Mouse (Mus musculus) yolk sac, embryonic 10.5 days (tissue): ENCODE measurements at regions not wholly inside any gene's neighbourhood (a gene's known extent, or its start where the extent isn't known, plus 50 kb on each side); places are given as distances from the start of the nearest gene placed in this dataset.

Experiments
- DNase-seq: peaks from one replicate; pipeline ENCODE4 v3.0.0-alpha.2; 2017; ENCODE audit warnings: low spot score

DNA sequence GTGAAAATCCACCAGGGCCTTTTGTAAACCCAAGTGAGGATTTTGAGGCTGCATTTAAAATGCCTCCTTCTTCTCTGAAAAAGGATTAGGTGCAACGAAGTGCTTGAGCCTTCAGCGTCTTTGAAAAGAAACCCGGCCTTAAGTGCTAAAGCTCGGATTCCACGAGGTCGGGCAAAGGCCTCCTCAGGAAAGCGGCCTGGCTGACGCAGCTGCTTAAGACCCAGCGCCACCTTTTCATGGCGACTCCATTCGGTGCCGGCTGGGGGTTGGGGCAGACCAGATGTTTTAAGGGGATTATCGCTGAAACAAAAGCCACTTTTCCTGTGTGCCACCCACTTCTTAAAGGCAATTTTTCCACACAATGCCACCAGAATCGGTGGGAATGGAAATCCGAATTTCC, 61.6 kb upstream of the 4932438H23Rik start:
- no peak for DNase-seq

DNA sequence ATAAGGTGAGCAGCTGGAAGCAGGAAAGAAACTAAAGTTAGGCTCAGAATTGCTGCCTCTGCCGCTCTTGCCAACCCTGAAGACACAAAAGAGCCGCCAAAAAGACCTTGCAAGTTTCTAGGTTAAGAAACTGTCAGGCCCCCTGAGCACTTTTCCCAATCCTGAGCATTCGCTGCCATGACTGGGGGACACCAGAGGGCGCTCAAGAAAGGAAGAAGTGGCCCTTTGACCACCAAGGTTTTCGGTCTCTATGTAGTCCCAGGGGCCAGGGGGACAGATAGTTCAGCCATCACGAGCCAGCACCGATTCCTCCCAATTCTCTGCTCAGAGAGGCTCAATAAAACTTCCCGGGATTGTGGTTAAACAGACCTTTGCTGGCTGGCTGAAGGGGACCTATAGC, 64.6 kb upstream of the Olig2 start:
- DNase-seq = no peak

DNA sequence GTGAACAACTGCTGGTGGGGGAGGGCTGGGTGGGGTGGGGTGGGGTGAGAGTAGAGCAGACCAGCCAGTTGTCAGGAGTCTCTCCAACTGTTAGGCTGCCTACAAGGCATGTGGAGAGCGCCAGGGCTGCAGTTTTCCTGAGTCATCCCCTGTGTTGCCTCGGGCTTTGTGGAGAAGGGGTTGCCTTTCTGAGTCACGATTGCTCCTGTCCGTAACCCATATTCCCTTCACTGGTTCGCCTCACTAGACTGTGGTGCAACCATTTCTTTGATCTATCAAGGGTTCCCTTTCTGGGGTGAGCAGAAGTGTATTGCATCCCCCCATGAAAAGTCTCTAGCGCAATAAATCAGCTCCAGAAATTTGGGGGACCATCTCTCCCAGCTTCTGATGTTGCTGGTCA, 63.6 kb upstream of the Olig2 start:
- no peak for DNase-seq

DNA sequence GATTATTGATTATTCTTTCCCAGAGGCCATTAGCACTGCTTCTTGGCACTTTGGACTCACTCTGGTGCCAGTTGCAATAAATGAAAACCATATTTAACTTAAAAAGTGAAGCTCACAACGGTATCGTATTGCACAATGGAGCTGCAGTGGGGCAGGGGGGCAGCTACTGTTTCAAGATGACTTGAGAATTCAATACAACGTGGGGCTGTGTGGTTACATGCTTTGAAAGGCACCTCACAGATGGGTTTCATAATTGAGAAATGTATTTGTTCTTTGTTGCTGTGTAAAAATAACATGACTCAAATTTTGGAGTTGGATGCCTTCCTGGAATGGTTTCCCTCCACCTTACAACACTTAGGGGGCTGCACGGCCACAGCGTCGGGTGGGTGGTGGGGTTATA, 62.9 kb upstream of the Olig2 start:
- DNase-seq = no peak

DNA sequence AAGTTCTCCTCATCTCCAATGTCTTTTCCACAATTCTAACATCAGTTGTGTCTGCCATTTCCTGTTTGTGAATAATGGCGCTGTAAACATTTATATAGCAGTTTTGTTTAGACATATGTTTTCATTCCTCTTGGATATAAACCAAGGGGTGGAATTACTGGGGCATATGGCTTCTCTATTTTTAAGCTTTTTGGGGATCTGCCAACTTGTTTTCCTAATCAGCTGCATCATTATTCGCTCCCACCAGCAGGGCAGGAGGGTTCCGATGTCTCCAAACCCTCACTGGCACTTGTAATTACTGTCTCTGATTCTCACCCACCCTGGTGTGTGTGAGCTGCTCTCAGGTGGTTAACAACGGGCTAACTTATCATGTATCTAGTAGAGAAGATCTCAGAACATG, 59.4 kb upstream of the Olig2 start:
- DNase-seq = no peak

DNA sequence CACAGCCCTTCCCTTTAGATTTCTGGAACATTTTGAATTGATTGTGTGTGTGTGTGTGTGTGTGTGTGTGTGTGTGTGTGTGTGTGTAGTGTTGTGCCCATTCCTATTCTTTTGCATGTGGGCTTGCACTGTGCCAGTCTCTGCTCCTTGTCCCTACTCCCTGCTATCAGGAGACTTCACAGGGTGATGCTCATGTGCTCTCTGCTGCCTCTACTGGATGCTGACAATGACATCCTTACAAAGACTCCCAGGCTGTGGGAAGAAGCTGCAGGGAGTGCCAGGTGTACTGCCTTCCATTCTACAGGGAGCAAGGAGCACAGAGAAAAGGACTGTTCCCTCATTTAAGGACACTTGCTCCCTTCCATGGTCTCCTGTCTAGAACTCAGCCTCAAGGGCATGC, 58.4 kb upstream of the Olig2 start:
- no peak for DNase-seq

DNA sequence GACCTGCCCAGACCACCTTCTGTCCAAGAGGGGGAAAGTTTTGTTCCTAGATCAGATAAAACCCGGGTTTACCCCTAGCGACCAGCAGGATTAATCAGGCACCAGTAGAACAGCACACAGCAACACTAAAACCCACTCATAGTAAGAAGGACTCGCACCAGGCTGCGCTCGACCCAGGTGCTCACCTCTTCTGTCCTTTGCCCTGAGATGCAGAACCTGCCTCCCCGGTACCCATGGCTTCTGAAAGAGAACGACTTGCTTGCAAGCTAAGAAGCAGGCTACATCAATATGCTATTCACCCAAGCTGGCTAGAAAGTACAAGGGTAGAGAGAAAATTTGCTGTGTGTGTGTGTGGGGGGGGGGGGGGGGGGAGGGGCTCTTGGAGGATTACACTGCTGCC, 56.9 kb upstream of the Olig2 start:
- no peak for DNase-seq

DNA sequence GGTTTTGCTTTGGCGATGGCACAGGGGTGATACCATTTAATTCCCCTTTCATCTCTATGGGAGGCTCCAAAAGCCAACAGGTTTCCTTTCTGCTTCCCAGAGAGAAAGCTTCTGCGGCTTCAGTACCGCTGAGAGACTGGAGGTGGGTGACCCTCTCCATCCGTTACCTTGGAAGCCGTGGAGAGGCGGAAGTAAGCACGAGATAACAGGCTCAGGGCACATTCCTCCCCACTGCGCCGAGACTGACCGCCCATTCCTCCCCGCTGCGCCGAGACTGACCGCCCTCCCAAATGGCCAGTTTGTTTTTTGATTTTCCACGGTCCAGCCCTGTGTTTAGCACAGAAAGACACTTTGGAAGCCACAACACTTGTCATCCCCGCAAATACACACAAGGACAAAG, 55.4 kb upstream of the Olig2 start:
- DNase-seq = peak; percentile 25

DNA sequence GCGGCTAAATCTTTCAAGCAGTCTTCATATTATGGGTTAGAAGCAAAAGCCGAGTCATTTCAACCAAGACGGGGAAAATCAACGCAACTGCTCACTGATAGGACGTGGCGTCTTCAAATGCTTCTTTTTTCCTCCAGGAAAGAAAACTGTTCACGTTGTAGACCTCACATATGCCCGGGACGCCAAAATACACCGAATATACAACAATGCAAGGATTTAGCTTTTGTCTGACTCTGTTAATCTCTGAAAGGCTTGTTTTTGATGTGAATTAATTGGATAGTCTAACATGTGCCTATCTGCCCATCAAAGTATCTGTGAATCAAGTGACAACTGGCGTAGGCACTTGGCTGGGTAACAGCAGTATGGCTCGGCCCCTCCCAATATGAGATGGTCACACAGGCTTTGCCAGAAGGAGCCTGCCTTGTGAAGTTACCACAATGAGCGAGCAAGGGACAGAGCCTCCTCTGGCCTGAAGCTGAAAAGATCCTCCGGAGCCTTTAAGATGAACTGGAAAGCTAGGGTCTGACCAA, 53.3 kb upstream of the Olig2 start:
- no peak for DNase-seq

DNA sequence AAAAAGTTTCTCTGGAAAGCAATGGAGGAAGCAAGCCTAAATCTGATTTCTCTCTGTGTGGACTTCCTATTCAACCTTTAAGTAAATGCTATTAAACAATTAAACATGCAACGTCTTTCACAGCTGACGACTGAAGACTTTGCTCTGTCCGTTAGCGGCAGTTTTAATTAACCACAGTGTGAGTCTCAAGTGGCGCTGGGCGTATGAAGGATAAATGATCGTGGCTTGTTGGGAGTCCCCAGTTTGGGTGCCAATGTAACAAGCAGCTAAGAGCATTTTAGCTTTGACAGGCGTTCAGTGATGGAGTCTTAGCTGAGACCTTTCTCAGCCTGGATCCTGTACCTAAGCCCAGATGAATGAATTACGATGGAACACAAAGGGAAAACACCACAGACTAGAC, 52.7 kb upstream of the Olig2 start:
- no peak for DNase-seq

DNA sequence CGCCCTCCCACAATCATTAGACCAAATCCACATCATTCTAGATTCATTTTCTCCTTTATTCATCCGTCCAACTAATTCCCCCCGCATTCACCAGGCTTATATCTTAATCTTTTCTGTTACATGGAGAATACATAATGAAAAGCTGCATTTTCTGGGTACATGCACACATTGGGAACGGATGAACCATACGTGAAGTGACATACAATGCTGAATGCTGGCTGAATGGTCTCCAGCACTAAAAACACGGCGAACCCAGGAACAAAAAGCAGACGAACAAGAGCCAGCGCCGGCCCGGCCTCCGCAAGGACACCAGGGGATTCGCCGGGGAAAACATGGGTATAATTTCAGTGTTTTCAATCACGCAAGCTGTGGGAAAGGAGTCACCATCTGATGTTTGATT, 52.0 kb upstream of the Olig2 start:
- DNase-seq = no peak

DNA sequence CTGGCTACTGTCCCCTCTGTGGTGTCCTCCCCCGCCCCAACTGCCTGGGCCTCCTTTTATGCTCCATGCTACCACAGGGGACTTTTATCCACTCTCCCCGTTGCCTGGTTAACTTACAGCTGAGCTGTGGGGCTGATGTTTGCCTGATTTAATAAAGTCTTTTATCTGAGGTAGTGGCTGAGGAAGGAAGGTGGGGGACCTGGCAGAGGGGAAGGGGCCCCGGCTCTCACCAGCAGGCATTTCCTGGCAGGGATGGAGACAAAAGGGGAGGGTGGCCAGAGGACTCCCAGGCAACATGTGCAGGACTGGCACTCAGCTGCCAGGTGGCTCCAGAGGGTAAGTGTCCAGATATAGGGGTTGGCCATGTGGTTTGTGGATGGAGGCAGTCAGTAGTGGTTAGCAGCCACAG, 51.4 kb upstream of the Olig2 start:
- DNase-seq = no peak

DNA sequence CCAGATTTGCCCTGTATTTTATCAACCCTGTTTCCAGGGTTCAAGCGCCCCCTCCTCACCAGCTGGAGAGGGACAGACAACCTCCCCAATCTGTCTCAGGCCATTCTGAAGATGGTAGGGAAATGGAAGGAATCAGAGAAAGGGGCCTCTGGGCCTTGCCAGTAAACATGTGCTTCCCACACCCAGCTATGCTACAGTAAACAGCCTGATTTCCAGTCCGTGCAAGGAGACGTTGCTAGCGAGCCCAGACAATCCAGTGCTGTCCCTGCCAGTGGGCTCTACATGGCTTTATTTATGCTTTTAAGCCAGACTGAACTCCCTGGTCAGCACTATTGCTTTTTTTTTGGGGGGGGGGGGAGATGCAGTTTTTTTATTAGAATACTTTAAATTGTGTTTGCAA, 50.9 kb upstream of the Olig2 start:
- no peak for DNase-seq
